Mouse (Mus musculus): ENCODE results near the gene Gzmc. TPM values are rescaled to one million over a fixed set of nuclear protein-coding genes. Genes with fewer than 3 reads are reported as not detected.
"Not testable (repeated sequence)": the region's sequence is repeated elsewhere in the genome, so short reads cannot be mapped to it uniquely, and the experiment has no call there.

Gene Gzmc
- not detected for total RNA-seq (2021)
- long read RNA-seq, experiment 1 = 0 reads
- long read RNA-seq, experiment 2 = 0 reads

GRCm38 (mm10) chr14:56234556-56234955, at the start of gene Gzmc:
Gzmc (minus strand) TSS chr14:56234656.
- DNase-seq = no peak

DNA sequence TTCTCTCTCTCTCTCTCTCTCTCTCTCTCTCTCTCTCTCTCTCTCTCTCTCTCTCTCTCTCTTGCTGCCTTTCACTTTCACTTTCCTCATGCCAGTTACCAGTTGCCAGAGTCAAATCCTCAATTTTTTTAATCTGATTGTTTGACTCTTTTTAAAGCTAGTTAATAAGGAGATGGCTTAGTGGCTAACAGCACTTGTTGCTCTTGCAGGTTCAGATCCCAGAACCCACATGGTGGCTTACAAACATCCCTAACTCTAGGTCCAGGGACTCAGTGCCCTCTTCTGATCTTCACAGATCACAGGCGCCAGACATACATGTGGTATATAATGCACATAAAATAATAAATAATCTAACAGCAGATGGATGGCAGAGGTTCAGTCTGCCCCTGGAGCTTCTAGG, 49.4 kb upstream of the Gzmc start:
- DNase-seq = no peak

DNA sequence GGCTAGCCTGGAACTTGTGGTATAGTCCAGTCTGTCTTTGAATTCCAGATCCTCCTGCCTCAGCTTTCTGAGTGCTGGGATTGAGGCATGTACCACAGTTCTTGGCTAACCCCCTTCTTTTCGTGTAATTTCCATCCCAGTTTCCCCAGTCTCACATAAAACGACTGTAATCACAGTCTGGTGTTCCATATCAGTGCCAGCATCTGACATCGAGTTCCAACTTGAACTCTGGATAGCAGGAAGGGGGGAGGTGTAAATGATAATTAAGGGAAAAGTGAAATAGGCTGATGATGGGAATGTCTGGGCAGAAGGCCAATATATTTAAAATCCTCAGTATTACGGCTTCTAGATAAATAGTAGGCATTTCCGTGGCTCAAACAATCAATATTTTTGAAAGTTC, 46.6 kb upstream of the Gzmc start:
- DNase-seq = no peak

DNA sequence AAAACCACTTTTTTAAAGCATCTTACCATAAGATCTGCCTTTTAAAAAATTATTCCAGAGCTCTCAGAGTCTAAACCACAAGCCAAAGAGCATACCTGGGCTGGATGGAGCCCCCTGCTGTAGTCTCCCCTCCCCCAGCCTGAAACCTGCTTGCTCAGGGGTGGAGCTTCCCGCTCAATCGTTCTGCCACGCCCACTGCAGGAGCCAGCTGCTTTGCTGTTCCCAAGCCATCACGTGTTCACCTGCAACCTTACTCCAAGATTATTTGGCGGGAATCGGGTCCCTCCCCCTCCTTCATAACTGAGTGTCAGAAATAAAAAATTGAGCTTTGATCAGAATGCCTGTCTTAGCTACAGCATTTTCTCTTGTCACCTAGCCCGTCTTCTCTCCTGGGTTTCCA, 44.2 kb upstream of the Gzmc start:
- DNase-seq = not testable (repeated sequence)

GRCm38 (mm10) chr14:56276096-56276495, 41.6 kb upstream of the Gzmc start:
- not testable (repeated sequence) for DNase-seq

DNA sequence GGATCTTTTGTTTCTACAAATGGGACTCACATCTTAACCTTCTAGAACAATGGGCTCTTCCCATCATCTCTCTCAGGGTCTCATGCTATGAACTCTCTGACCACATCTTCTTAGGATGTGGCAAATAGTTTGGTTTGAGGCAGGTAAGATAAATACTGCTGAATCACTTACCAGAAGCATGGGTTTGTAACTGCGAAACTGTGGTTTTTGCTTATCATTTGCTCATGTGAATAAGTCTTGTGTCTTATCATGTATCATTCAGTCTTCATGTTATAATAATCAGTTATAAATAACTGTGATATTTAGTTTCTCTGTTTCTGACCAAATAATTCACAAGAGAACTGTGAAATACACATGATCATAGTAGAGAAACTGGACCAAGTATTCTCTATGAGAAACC, 31.7 kb upstream of the Gzmc start:
- no peak for DNase-seq

- DNase-seq = no peak
Measured at GRCm38 (mm10) chr14:56262153-56262552, 27.7 kb upstream of the Gzmc start, which contains the start of gene Gzmb. Gzmb (minus strand) TSS chr14:56262260.

GRCm38 (mm10) chr14:56240409-56240808, 6.0 kb upstream of the Gzmc start:
- no peak for DNase-seq

GRCm38 (mm10) chr14:56211317-56211716, 23.1 kb downstream of the Gzmc start, which contains the start of gene Gzmf:
Gzmf (minus strand) TSS chr14:56211417.
- DNase-seq = no peak

- DNase-seq = no peak
Measured at GRCm38 (mm10) chr14:56205613-56206012, 28.8 kb downstream of the Gzmc start.

GRCm38 (mm10) chr14:56205021-56205420, 29.4 kb downstream of the Gzmc start:
- DNase-seq = not testable (repeated sequence)

GRCm38 (mm10) chr14:56203975-56204374, 30.5 kb downstream of the Gzmc start:
- DNase-seq = peak; percentile 28 to 71

GRCm38 (mm10) chr14:56186946-56187345, 47.5 kb downstream of the Gzmc start:
- no peak for DNase-seq

DNA sequence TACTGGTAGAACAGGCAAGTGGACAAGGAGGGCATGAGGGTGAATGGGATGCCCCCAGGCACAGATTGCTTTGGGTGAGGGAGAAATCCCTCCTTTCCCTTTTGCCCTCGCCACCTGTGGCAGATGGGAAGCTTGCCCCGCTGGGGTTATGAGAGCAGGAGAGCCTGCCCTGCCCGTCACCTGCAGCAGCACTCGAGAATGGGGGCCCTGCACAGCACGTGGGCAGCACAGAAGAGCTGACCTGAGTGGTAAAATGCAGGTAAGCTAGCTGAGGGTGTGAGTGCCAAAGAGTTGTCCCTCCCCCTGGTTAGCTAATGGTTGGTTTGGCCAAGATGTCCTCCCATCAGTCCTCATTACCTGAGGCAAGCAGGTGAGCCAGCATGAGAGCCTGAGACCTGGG, 47.9 kb downstream of the Gzmc start:
- DNase-seq = no peak

Other genes starting within 250 kb of the Gzmc start
- not detected for gene Mcpt1, start 216.7 kb downstream of the Gzmc start, total RNA-seq (2021)
- gene Mcpt9, start 204.2 kb downstream of the Gzmc start, total RNA-seq (2021) = not detected
- gene Mcpt2, start 192.6 kb downstream of the Gzmc start, total RNA-seq (2021) = not detected
- gene Mcpt4, start 172.3 kb downstream of the Gzmc start, total RNA-seq (2021) = 1 to 10 TPM; 1.3 to 1.6 TPM
- gene Mcpt8, start 149.4 kb downstream of the Gzmc start, total RNA-seq (2021) = not detected
- not detected for gene Ctsg, start 132.1 kb downstream of the Gzmc start, total RNA-seq (2021)
- gene Gzme, start 114.0 kb downstream of the Gzmc start, total RNA-seq (2021) = not detected
- gene Gzmd, start 102.0 kb downstream of the Gzmc start, total RNA-seq (2021) = not detected
- gene Gzmg, start 75.1 kb downstream of the Gzmc start, total RNA-seq (2021) = not detected
- not detected for gene Gzmn, start 60.1 kb downstream of the Gzmc start, total RNA-seq (2021)
- not detected for gene Gzmf, start 23.2 kb downstream of the Gzmc start, total RNA-seq (2021)
- gene Gzmb, start 27.6 kb upstream of the Gzmc start, total RNA-seq (2021) = under 1 TPM in 1 of 2 experiments, not detected in 1; 0.30 TPM
- gene Atp12a, start 130.4 kb upstream of the Gzmc start, total RNA-seq (2021) = not detected
- gene Rnf17, start 167.9 kb upstream of the Gzmc start, total RNA-seq (2021) = under 1 TPM; 0.51 to 0.57 TPM

Data from heart, adult 18-20 months (tissue).